Comparison of ENCODE assay signal across 13 mouse cellular contexts in the genomic region with DNA sequence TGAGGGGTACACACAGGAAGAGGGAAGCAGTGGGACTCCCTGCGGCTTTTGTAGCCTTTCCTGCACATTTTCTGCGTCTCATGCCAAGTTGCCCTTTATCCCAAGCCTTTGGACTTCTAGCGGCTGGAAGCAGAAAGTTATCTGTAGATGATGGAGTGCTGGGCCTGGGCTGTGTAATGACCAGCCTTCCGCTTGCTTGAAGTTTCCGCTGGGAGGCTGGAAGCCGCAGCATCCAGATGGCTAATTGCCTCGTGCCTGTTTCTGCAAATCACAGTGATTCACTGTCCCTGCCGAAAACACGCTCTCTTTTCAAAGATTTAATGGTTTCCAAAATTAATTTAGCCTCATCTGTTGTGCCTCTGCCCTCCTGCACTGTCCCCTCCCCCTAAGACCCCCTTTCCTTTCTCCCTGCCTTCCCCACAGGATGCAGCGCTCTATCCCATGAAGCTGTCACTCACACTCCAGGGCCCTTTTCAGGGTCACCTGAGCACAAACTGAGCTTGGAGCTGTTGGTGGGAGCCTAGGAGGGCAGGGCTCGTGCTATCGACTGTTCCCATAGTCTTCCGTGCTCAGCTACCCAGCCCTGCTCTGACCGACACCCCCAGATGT. TPM values are rescaled to one million over a fixed set of nuclear protein-coding genes. Genes with fewer than 3 reads are reported as not detected.
A peak's percentile ranks its signal among the peaks of the same experiment; 100 is the strongest.
DNase-seq lines count a peak whose midpoint lies in the region; ATAC-seq and TF ChIP-seq lines count a peak whose summit lies in the region.
"Had no signal": no experiment of that assay in that cellular context is flagged by ENCODE, and none has a peak within 500 bp of the region (broad histone marks: within the 10 kb centered on the region; RNA-seq: fewer than 3 reads in every experiment).

No protein-coding gene starts in this region.

- no peak overlapping the region for H3K9ac ChIP-seq in embryonic facial prominence, embryonic 11.5 days (replicated peaks; ENCODE audit: low read length)
- H3K9ac ChIP-seq: liver, embryonic 15.5 days had no signal

- WGBS in embryonic facial prominence, embryonic 11.5 days = 57% methylated on average over 14 of the region's 14 CpGs
- 27% methylated on average over 14 of the region's 14 CpGs for WGBS in olfactory bulb, adult 2 months

- TF ChIP-seq CTCF in left cerebral cortex, adult 2 months (IDR thresholded peaks at IDR 0.05) = no peak
- no peak for TF ChIP-seq CTCF in olfactory bulb, adult 2 months (IDR thresholded peaks at IDR 0.05; ENCODE audit: insufficient read depth, low read depth, low read length)

- H3K36me3 ChIP-seq in embryonic facial prominence, embryonic 11.5 days (replicated peaks; ENCODE audit: control insufficient read depth, insufficient read depth, low read depth, low read length) = no peaks in the 10 kb centered on the region
- H3K36me3 ChIP-seq: liver, embryonic 15.5 days had no signal

- no peaks in the 10 kb centered on the region for H3K4me1 ChIP-seq in embryonic facial prominence, embryonic 11.5 days (ENCODE audit: control insufficient read depth, insufficient read depth, low read length)
- H3K4me1 ChIP-seq in olfactory bulb, adult 2 months (ENCODE audit: control insufficient read depth, insufficient read depth, low read length) = peaks cover 17% of the 10 kb centered on the region
- H3K4me1 ChIP-seq: liver, embryonic 15.5 days had no signal

- peak; percentile 42; the same call in 1 of the 2 replicates for ATAC-seq in frontal cortex, adult (ENCODE audit: low TSS enrichment)
- ATAC-seq in embryonic facial prominence, embryonic 11.5 days (replicated peaks; ENCODE audit: insufficient number of reproducible peaks, low FRiP score, low TSS enrichment, low read depth) = no peak

- H3K4me3 ChIP-seq in left cerebral cortex, adult 2 months = no peak overlapping the region
- H3K4me3 ChIP-seq in embryonic facial prominence, embryonic 11.5 days (ENCODE audit: low read depth, low read length) = no peak overlapping the region
- H3K4me3 ChIP-seq in olfactory bulb, adult 2 months (ENCODE audit: insufficient read depth, low read depth, low read length) = no peak overlapping the region
- H3K4me3 ChIP-seq: liver, embryonic 15.5 days had no signal

- TF ChIP-seq POLR2A in olfactory bulb, adult 2 months (IDR thresholded peaks at IDR 0.05; ENCODE audit: insufficient read depth, low read depth, low read length) = no peak

- no peaks in the 10 kb centered on the region for H3K9me3 ChIP-seq in embryonic facial prominence, embryonic 11.5 days (replicated peaks; ENCODE audit: control insufficient read depth, low read length)
- H3K9me3 ChIP-seq: liver, embryonic 15.5 days had no signal

- DNase-seq in frontal cortex, postnatal 25 days (ENCODE audit: low spot score in 2 of 2) = no peak
- no peak for DNase-seq in left cerebral cortex, adult 2 months (ENCODE audit: extremely low spot score in 1 of 2, low spot score in 2 of 2)
- DNase-seq in left cerebral cortex, postnatal 10 days (ENCODE audit: extremely low spot score in 1 of 2, low spot score in 2 of 2) = no peak
- peak; percentile 24 for DNase-seq in embryonic facial prominence, embryonic 11.5 days (ENCODE audit: low spot score)
- no peak for DNase-seq in testis, postnatal 10 days (ENCODE audit: low spot score)
- no peak for DNase-seq in adrenal gland, postnatal 10 days
- DNase-seq: adrenal gland, adult 2 months; cerebellum, adult 8-10 months; heart, adult 18-20 months; layer of hippocampus, adult 9-11 months had no signal

- H3K4me2 ChIP-seq in embryonic facial prominence, embryonic 11.5 days (ENCODE audit: low read depth, low read length) = no peak overlapping the region
- H3K4me2 ChIP-seq: liver, embryonic 15.5 days had no signal

- intact Hi-C loops in left cerebral cortex, adult 2 months (cut with DNase I) = loop anchor here (2.0 to 10.0 kb wide), 4 partner anchors 161 to 605 kb away; no protein-coding TSS in a partner anchor
- intact Hi-C loops in left cerebral cortex, postnatal 10 days (cut with DNase I) = loop anchor here (1.0 to 10.0 kb wide), 2 partner anchors 12 to 545 kb away; partner anchors contain the start of gene Fosl2

- no peaks in the 10 kb centered on the region for H3K27me3 ChIP-seq in embryonic facial prominence, embryonic 11.5 days (ENCODE audit: control insufficient read depth, insufficient read depth, low read length)
- H3K27me3 ChIP-seq: liver, embryonic 15.5 days had no signal

- peak overlapping the region; percentile 47; the same call in 1 of the 2 replicates for H3K27ac ChIP-seq in left cerebral cortex, adult 2 months
- no peak overlapping the region for H3K27ac ChIP-seq in embryonic facial prominence, embryonic 11.5 days (replicated peaks; ENCODE audit: low read depth, low read length)
- H3K27ac ChIP-seq in olfactory bulb, adult 2 months (ENCODE audit: insufficient read depth, low read depth, low read length) = peak overlapping the region; percentile 77
- H3K27ac ChIP-seq: liver, embryonic 15.5 days had no signal

RNA-seq across cellular contexts. Expression of gene Mrpl33, which starts 6.9 kb away (rescaled TPM):
- 10 to 100 TPM; 75.2 to 86.7 TPM for total RNA-seq in left cerebral cortex, adult 2 months (2021)
- 100 to 1,000 TPM; 116 to 134 TPM for total RNA-seq in left cerebral cortex, postnatal 10 days (2021)
- polyA plus RNA-seq in embryonic facial prominence, embryonic 11.5 days (2014; fragmentation: Nextera tagmentation; extraction: Ambion mirVana) = 245 and 246 TPM in 2 replicates
- not detected in 2 replicates for polyA plus RNA-seq in olfactory bulb, adult 2 months (2012; ENCODE audit: insufficient read depth, insufficient read length, low replicate concordance, missing spikeins)
- total RNA-seq in adrenal gland, postnatal 10 days (2021) = 100 to 1,000 TPM; 282 to 285 TPM
